Mouse (Mus musculus): ENCODE measurements at regions not wholly inside any gene's neighbourhood (a gene's known extent, or its start where the extent isn't known, plus 50 kb on each side); places are given as distances from the start of the nearest gene placed in this dataset.

- no peaks in the 10 kb centered on the region for H3K9me3 ChIP-seq (replicated peaks; ENCODE audit: insufficient read depth, low read length)
- no peaks in the 10 kb centered on the region for H3K4me1 ChIP-seq (ENCODE audit: control insufficient read depth in 1 of 2, insufficient read depth in 2 of 2, low read length in 2 of 2)
- no peaks in the 10 kb centered on the region for H3K27me3 ChIP-seq (ENCODE audit: control insufficient read depth in 1 of 2, insufficient read depth in 2 of 2, low read length in 2 of 2)
- no peak overlapping the region for H3K4me3 ChIP-seq (ENCODE audit: control insufficient read depth in 1 of 2, insufficient read depth in 1 of 2, low read depth in 2 of 2, low read length in 2 of 2)
- no peaks in the 10 kb centered on the region for H3K79me2 ChIP-seq (ENCODE audit: control insufficient read depth, insufficient read depth, low read length, poor library complexity)
- TF ChIP-seq JUND (IDR thresholded peaks at IDR 0.05; ENCODE audit: low read depth, low read length) (no peak), CTCF (IDR thresholded peaks at IDR 0.05 in 2 of 3, conservative IDR thresholded peaks at IDR 0.05 in 1 of 3; ENCODE audit: control insufficient read depth in 1 of 3, insufficient read depth in 1 of 3, low read depth in 2 of 3, low read length in 3 of 3, poor library complexity in 1 of 3, severe bottlenecking in 1 of 3) (no peak), EP300 (IDR thresholded peaks at IDR 0.05; ENCODE audit: low read depth in 1 of 2, low read length in 2 of 2) (no peak), NELFE (IDR thresholded peaks at IDR 0.05; ENCODE audit: low read depth, low read length) (no peak), GATA1 (IDR thresholded peaks at IDR 0.05; ENCODE audit: low read depth, low read length) (no peak), SIN3A (IDR thresholded peaks at IDR 0.05; ENCODE audit: low read length) (no peak)
- H3K9ac ChIP-seq (ENCODE audit: control insufficient read depth, low read depth, low read length, poor library complexity, severe bottlenecking), result no peak overlapping the region
- no peaks in the 10 kb centered on the region for H3K36me3 ChIP-seq (ENCODE audit: control insufficient read depth in 1 of 2, insufficient read depth in 2 of 2, low read length in 2 of 2)
- no peak overlapping the region for H3K27ac ChIP-seq (ENCODE audit: control insufficient read depth, low read depth, low read length)
- no peak for DNase-seq (ENCODE audit: low read depth, low spot score)
Measured at GRCm38 (mm10) chr19:20035223-20035622, 355.5 kb downstream of the Anxa1 start.

GRCm38 (mm10) chr19:20027667-20028282 is 363.0 kb downstream of the Anxa1 start:
- no peak overlapping the region for H3K4me3 ChIP-seq (ENCODE audit: control insufficient read depth in 1 of 2, insufficient read depth in 1 of 2, low read depth in 2 of 2, low read length in 2 of 2)
- no peak overlapping the region for H3K9ac ChIP-seq (ENCODE audit: control insufficient read depth, low read depth, low read length, poor library complexity, severe bottlenecking)
- no peak for TF ChIP-seq NELFE (IDR thresholded peaks at IDR 0.05; ENCODE audit: low read depth, low read length)
- TF ChIP-seq CTCF (IDR thresholded peaks at IDR 0.05 in 2 of 3, conservative IDR thresholded peaks at IDR 0.05 in 1 of 3; ENCODE audit: control insufficient read depth in 1 of 3, insufficient read depth in 1 of 3, low read depth in 2 of 3, low read length in 3 of 3, poor library complexity in 1 of 3, severe bottlenecking in 1 of 3), result no peak
- TF ChIP-seq TAL1 (IDR thresholded peaks at IDR 0.05; ENCODE audit: low read length), result no peak
- TF ChIP-seq MEF2A (IDR thresholded peaks at IDR 0.05; ENCODE audit: extremely low read depth, insufficient replicate concordance, low read depth, low read length, poor library complexity, severe bottlenecking), result no peak
- TF ChIP-seq ZKSCAN1 (IDR thresholded peaks at IDR 0.05; ENCODE audit: low read depth, low read length), result no peak
- TF ChIP-seq RCOR1 (IDR thresholded peaks at IDR 0.05; ENCODE audit: low read depth, low read length), result no peak
- no peak for TF ChIP-seq TBP (IDR thresholded peaks at IDR 0.05; ENCODE audit: low read depth, low read length)
- TF ChIP-seq HCFC1 (IDR thresholded peaks at IDR 0.05; ENCODE audit: low read depth, low read length), result no peak
- no peak for TF ChIP-seq JUND (IDR thresholded peaks at IDR 0.05; ENCODE audit: low read depth, low read length)
- no peak for TF ChIP-seq ZNF384 (IDR thresholded peaks at IDR 0.05; ENCODE audit: low read depth, low read length)
- TF ChIP-seq CHD2 (IDR thresholded peaks at IDR 0.05; ENCODE audit: low read length), result no peak
- H3K27me3 ChIP-seq (ENCODE audit: control insufficient read depth in 1 of 2, insufficient read depth in 2 of 2, low read length in 2 of 2), result no peaks in the 10 kb centered on the region
- no peak for DNase-seq (ENCODE audit: low read depth, low spot score)
- H3K9me3 ChIP-seq (replicated peaks; ENCODE audit: insufficient read depth, low read length), result no peaks in the 10 kb centered on the region
- no peaks in the 10 kb centered on the region for H3K79me2 ChIP-seq (ENCODE audit: control insufficient read depth, insufficient read depth, low read length, poor library complexity)
- no peak overlapping the region for H3K27ac ChIP-seq (ENCODE audit: control insufficient read depth, low read depth, low read length)
- no peaks in the 10 kb centered on the region for H3K36me3 ChIP-seq (ENCODE audit: control insufficient read depth in 1 of 2, insufficient read depth in 2 of 2, low read length in 2 of 2)
- no peaks in the 10 kb centered on the region for H3K4me1 ChIP-seq (ENCODE audit: control insufficient read depth in 1 of 2, insufficient read depth in 2 of 2, low read length in 2 of 2)

DNA sequence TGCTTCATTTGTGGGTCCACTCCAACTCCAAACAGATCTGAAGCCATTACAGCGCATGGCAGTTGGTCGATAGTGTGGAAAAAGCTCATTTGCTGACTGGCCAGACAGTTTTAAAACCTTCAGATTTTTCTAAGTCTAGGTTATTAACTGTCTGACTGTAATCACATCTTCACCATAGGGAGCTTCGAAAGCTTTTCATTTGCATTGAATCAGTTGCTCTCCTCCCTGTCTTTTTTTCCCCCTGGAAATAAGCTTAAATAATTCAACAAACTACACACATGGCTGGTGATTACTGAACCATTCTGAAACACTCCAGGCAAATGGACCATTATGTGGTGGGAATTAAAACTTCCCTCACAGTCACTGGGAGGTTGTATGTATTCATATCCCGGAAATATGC is 376.6 kb downstream of the Anxa1 start:
- no peaks in the 10 kb centered on the region for H3K36me3 ChIP-seq (ENCODE audit: control insufficient read depth in 1 of 2, insufficient read depth in 2 of 2, low read length in 2 of 2)
- no peak overlapping the region for H3K4me3 ChIP-seq (ENCODE audit: control insufficient read depth in 1 of 2, insufficient read depth in 1 of 2, low read depth in 2 of 2, low read length in 2 of 2)
- DNase-seq (ENCODE audit: low read depth, low spot score), result no peak
- H3K9ac ChIP-seq (ENCODE audit: control insufficient read depth, low read depth, low read length, poor library complexity, severe bottlenecking), result no peak overlapping the region
- no peaks in the 10 kb centered on the region for H3K27me3 ChIP-seq (ENCODE audit: control insufficient read depth in 1 of 2, insufficient read depth in 2 of 2, low read length in 2 of 2)
- no peaks in the 10 kb centered on the region for H3K9me3 ChIP-seq (replicated peaks; ENCODE audit: insufficient read depth, low read length)
- H3K27ac ChIP-seq (ENCODE audit: control insufficient read depth, low read depth, low read length), result no peak overlapping the region
- H3K79me2 ChIP-seq (ENCODE audit: control insufficient read depth, insufficient read depth, low read length, poor library complexity), result no peaks in the 10 kb centered on the region
- no peaks in the 10 kb centered on the region for H3K4me1 ChIP-seq (ENCODE audit: control insufficient read depth in 1 of 2, insufficient read depth in 2 of 2, low read length in 2 of 2)
- no peak for TF ChIP-seq RAD21 (IDR thresholded peaks at IDR 0.05; ENCODE audit: low read depth, low read length)
- no peak for TF ChIP-seq KAT2A (conservative IDR thresholded peaks at IDR 0.05; ENCODE audit: low read depth, low read length)
- TF ChIP-seq ZMIZ1 (IDR thresholded peaks at IDR 0.05; ENCODE audit: low read depth, low read length), result no peak
- no peak for TF ChIP-seq CHD1 (IDR thresholded peaks at IDR 0.05; ENCODE audit: low read depth, low read length)
- TF ChIP-seq HCFC1 (IDR thresholded peaks at IDR 0.05; ENCODE audit: low read depth, low read length), result no peak
